Comparison of ENCODE assay signal across 29 mouse cellular contexts in genomic region chr2:6320153-6320552, GRCm38 (mm10).
"Had no signal": no experiment of that assay in that cellular context is flagged by ENCODE, and none has a peak within 500 bp of the region (broad histone marks: within the 10 kb centered on the region; RNA-seq: fewer than 3 reads in every experiment).

No protein-coding gene starts in this region.

- H3K9ac ChIP-seq: heart, embryonic 13.5 days; heart, embryonic 15.5 days; hindbrain, embryonic 13.5 days; hindbrain, embryonic 15.5 days; intestine, embryonic 15.5 days; limb, embryonic 12.5 days; liver, embryonic 13.5 days; liver, embryonic 15.5 days had no signal

- H3K27ac ChIP-seq: gastrocnemius, adult 2 months; heart, adult 2 months; heart, embryonic 13.5 days; heart, embryonic 15.5 days; hindbrain, embryonic 13.5 days; hindbrain, embryonic 15.5 days; hindbrain, postnatal 0 days; intestine, embryonic 15.5 days; layer of hippocampus, adult 2 months; left cerebral cortex, adult 2 months; limb, embryonic 10.5 days; limb, embryonic 12.5 days; liver, embryonic 13.5 days; liver, embryonic 15.5 days had no signal

- ATAC-seq: hindbrain, postnatal 0 days; inflammation-experienced regulatory T-cells, adult 6 months; intestine, embryonic 15.5 days; intestine, postnatal 0 days had no signal

- H3K4me2 ChIP-seq: heart, embryonic 11.5 days; heart, embryonic 13.5 days; heart, embryonic 15.5 days; hindbrain, embryonic 13.5 days; hindbrain, embryonic 15.5 days; intestine, embryonic 15.5 days; limb, embryonic 12.5 days; liver, embryonic 11.5 days; liver, embryonic 13.5 days; liver, embryonic 15.5 days had no signal

- H3K27me3 ChIP-seq: heart, embryonic 13.5 days; heart, embryonic 15.5 days; hindbrain, embryonic 15.5 days; intestine, embryonic 15.5 days; limb, embryonic 12.5 days; liver, embryonic 13.5 days; liver, embryonic 15.5 days had no signal

- DNase-seq: gastrocnemius, adult 2 months; gastrocnemius, postnatal 14 days; gastrocnemius, postnatal 36 days; heart, adult 11 months; heart, adult 2 months; heart, postnatal 14 days; heart, postnatal 36 days; kidney, adult 18-20 months; kidney, adult 8-10 months; kidney, postnatal 10 days; kidney, postnatal 25 days; kidney, postnatal 4 days; liver; liver, embryonic 13.5 days had no signal

- H3K4me3 ChIP-seq: gastrocnemius, adult 2 months; heart, adult 2 months; heart, embryonic 13.5 days; heart, embryonic 15.5 days; hindbrain, embryonic 13.5 days; hindbrain, embryonic 15.5 days; intestine, embryonic 15.5 days; layer of hippocampus, adult 2 months; left cerebral cortex, adult 2 months; limb, embryonic 10.5 days; limb, embryonic 12.5 days; liver, embryonic 13.5 days; liver, embryonic 15.5 days had no signal

- H3K9me3 ChIP-seq: heart, embryonic 13.5 days; heart, embryonic 15.5 days; hindbrain, embryonic 13.5 days; hindbrain, embryonic 15.5 days; intestine, embryonic 15.5 days; limb, embryonic 10.5 days; limb, embryonic 12.5 days; liver, embryonic 13.5 days; liver, embryonic 15.5 days had no signal

- H3K36me3 ChIP-seq: heart, embryonic 13.5 days; heart, embryonic 15.5 days; hindbrain, embryonic 13.5 days; hindbrain, embryonic 15.5 days; intestine, embryonic 15.5 days; limb, embryonic 10.5 days; limb, embryonic 12.5 days; liver, embryonic 13.5 days; liver, embryonic 15.5 days had no signal
